Mouse (Mus musculus): ENCODE results near the gene Gm45015.

DNA sequence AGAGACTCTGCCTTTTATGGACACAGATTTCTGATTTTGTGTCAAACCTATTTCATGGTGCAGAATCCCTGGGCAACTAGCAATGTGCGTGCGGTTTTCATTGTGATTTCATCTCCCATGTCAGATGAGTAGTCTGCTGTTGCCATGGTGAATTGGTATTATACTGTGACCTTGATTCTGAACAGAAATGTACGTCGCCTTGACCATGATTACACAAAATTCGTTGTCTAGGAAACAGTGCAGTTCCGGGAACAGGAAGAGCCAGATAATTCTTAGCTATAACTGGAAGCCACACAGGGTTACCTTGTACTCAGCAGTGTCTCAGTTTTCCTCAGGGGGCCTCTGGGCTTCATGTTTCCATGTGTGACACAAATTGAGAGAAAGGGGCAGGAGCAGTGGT, 47.8 kb upstream of the Gm45015 start:
- no peak for TF ChIP-seq CTCF (IDR thresholded peaks at IDR 0.05; ENCODE audit: control insufficient read depth, insufficient read depth, insufficient read length)
- no peak for TF ChIP-seq MAX (IDR thresholded peaks at IDR 0.05)
- no peak for TF ChIP-seq CEBPB (IDR thresholded peaks at IDR 0.05; ENCODE audit: low read depth)
- TF ChIP-seq FOSL1 (IDR thresholded peaks at IDR 0.05; ENCODE audit: insufficient read depth, low read length, poor library complexity, severe bottlenecking) = no peak
- TF ChIP-seq USF1 (IDR thresholded peaks at IDR 0.05; ENCODE audit: low read depth) = no peak
- TF ChIP-seq MYOG (IDR thresholded peaks at IDR 0.05; ENCODE audit: control insufficient read depth, extremely low read depth, insufficient read length) = no peak
- TF ChIP-seq MYOD1 (IDR thresholded peaks at IDR 0.05; ENCODE audit: control insufficient read depth, insufficient read length, low read depth) = no peak
